Mouse (Mus musculus): ENCODE data around the gene Ap1g2. TPM values are rescaled to one million over a fixed set of nuclear protein-coding genes. Genes with fewer than 3 reads are reported as not detected.

Gene Ap1g2
- polyA plus RNA-seq (2012; rRNA removed), result 64.9 and 77.2 TPM in 2 replicates

DNA sequence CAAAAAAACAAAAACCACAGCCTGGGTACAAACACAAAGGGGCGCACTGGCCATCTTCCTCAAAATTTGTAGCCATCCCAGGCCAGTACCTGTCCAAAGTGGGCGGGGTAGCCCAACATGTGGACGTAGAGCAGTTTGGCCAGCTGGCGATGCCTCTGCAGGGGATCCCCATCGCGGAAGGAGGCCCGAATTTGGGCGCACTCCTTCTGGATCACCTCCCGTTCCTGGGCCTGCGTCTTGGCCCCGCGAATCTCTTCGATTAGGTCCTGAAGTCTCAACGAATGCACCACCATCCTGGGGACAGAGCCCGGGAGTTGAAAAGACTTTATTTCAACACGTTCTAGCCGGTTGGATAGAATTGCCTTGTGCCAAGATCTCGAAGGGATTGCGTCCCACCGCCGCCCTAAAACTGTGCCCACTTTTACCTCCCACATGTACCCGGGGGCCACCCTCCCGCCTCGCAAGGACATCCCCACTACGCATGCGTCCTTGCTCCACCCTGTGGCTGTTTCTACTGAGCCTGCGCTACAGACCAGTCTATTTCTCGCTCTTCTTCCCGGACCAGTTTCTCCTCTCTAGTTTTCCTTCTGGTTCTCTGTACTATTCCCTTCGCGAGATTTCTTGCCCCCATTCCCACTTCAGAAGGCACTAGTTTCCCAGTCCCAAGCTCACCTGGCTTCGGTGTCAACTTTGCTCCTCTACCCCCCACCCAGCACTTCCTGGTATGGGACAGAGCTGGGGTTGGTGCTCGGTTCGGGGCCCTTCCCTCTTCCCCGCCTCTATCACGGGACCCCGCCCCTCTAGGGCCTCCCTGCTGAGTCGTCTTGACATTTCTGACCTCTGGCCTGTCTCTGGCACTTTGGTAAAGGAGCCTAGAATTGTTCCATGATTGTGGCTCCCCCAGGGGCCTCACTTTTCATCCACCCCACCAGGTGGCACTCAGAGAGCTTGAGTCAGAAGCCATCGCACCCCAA, at the start of gene Ap1g2:
Gene Ap1g2 (minus strand): TSS at position 758 of the 974 bp plus-strand sequence.
- H3K27me3 ChIP-seq (ENCODE audit: control insufficient read depth, insufficient read depth, low read length), result no peaks in the 10 kb centered on the region
- WGBS, result 2% methylated on average over 39 of the region's 39 CpGs
- peak within 1 kb of the TSS; percentile 65 for H3K4me3 ChIP-seq (ENCODE audit: extremely low read depth, insufficient read depth, insufficient read length)
- no peaks in the 10 kb centered on the region for H3K4me1 ChIP-seq (ENCODE audit: control insufficient read depth, insufficient read depth, insufficient read length)
- DNase-seq (ENCODE audit: low read depth in 1 of 2, low spot score in 2 of 2), result peak; percentile 70 to 84
- TF ChIP-seq POLR2A (IDR thresholded peaks at IDR 0.05; ENCODE audit: low read depth, low read length) (peak; percentile 66; the same call in 1 of the 2 replicates), CTCF (IDR thresholded peaks at IDR 0.05; ENCODE audit: extremely low read depth, insufficient read depth, insufficient read length, insufficient replicate concordance) (no peak)
- peaks cover 12% of the 10 kb centered on the region for H3K36me3 ChIP-seq (ENCODE audit: control insufficient read depth, insufficient read depth, low read length)
- H3K27ac ChIP-seq (ENCODE audit: insufficient read depth, low read length), result peak within 1 kb of the TSS; percentile 68

- WGBS, result 88% methylated on average over 16 of the region's 16 CpGs
- no peak for DNase-seq (ENCODE audit: low read depth in 1 of 2, low spot score in 2 of 2)
- Histone ChIP-seq H3K27me3 (ENCODE audit: control insufficient read depth, insufficient read depth, low read length) (no peaks in the 10 kb centered on the region), H3K27ac (ENCODE audit: insufficient read depth, low read length) (no peak overlapping the region), H3K4me1 (ENCODE audit: control insufficient read depth, insufficient read depth, insufficient read length) (no peaks in the 10 kb centered on the region), H3K4me3 (ENCODE audit: extremely low read depth, insufficient read depth, insufficient read length) (no peak overlapping the region), H3K36me3 (ENCODE audit: control insufficient read depth, insufficient read depth, low read length) (no peaks in the 10 kb centered on the region)
- TF ChIP-seq CTCF (IDR thresholded peaks at IDR 0.05; ENCODE audit: extremely low read depth, insufficient read depth, insufficient read length, insufficient replicate concordance) (no peak), POLR2A (IDR thresholded peaks at IDR 0.05; ENCODE audit: low read depth, low read length) (no peak)
These were observed 46.6 kb upstream of the Ap1g2 start for GRCm38 (mm10) chr14:55152951-55153481.

GRCm38 (mm10) chr14:55152174-55152573, 45.8 kb upstream of the Ap1g2 start:
- Histone ChIP-seq H3K27me3 (ENCODE audit: control insufficient read depth, insufficient read depth, low read length) (no peaks in the 10 kb centered on the region), H3K36me3 (ENCODE audit: control insufficient read depth, insufficient read depth, low read length) (no peaks in the 10 kb centered on the region), H3K4me3 (ENCODE audit: extremely low read depth, insufficient read depth, insufficient read length) (no peak overlapping the region), H3K4me1 (ENCODE audit: control insufficient read depth, insufficient read depth, insufficient read length) (peaks cover under 1% of the 10 kb centered on the region; the same call in 1 of the 2 replicates), H3K27ac (ENCODE audit: insufficient read depth, low read length) (no peak overlapping the region)
- WGBS, result 82% methylated on average over 4 of the region's 4 CpGs
- no peak for DNase-seq (ENCODE audit: low read depth in 1 of 2, low spot score in 2 of 2)
- TF ChIP-seq POLR2A (IDR thresholded peaks at IDR 0.05; ENCODE audit: low read depth, low read length), result no peak
- no peak for TF ChIP-seq CTCF (IDR thresholded peaks at IDR 0.05; ENCODE audit: extremely low read depth, insufficient read depth, insufficient read length, insufficient replicate concordance)

DNA sequence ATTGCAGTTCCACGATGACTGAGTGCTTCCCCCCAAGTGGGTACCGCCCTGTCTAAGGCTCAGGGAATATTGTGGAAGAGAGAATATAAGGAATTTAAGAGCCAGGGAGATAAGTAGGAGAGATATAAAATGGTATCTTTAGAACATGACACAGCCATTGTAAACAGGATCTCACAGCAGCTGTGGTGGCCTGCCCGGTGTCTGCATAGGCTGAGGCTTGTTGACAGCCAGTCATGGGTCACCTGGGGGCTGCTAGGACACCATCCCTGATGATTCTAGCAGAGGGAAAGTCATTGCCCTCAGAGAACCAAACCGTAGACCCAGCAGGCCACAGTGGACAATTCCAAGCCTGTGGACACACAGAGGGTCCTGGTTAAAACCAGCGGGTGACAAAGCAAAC, 44.6 kb upstream of the Ap1g2 start:
- H3K4me3 ChIP-seq (ENCODE audit: extremely low read depth, insufficient read depth, insufficient read length), result no peak overlapping the region
- no peaks in the 10 kb centered on the region for H3K36me3 ChIP-seq (ENCODE audit: control insufficient read depth, insufficient read depth, low read length)
- H3K27ac ChIP-seq (ENCODE audit: insufficient read depth, low read length), result no peak overlapping the region
- H3K27me3 ChIP-seq (ENCODE audit: control insufficient read depth, insufficient read depth, low read length), result no peaks in the 10 kb centered on the region
- TF ChIP-seq POLR2A (IDR thresholded peaks at IDR 0.05; ENCODE audit: low read depth, low read length) (no peak), CTCF (IDR thresholded peaks at IDR 0.05; ENCODE audit: extremely low read depth, insufficient read depth, insufficient read length, insufficient replicate concordance) (no peak)
- H3K4me1 ChIP-seq (ENCODE audit: control insufficient read depth, insufficient read depth, insufficient read length), result peaks cover 2% of the 10 kb centered on the region; the same call in 1 of the 2 replicates
- 79% methylated on average over 5 of the region's 5 CpGs for WGBS
- DNase-seq (ENCODE audit: low read depth in 1 of 2, low spot score in 2 of 2), result no peak

DNA sequence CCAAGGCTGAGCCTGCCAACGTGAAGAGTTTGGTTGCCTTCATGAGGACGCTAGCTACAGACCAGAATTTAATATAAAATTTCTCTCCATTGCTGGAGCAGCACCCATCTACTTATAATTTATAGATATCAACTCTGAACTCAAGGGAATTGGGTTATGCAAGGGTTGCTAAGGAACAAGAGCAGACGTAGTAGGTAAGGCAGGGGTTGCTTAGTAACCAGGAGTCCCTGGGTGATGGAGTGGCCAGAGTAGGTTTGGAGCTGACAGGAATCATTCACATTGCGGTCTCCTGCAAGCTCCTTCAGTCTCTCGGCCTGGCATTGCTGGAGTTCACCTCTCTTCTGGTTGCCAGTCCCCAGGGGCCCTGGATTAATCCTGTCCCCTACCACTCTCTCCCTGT, 42.6 kb upstream of the Ap1g2 start:
- 90% methylated on average over 5 of the region's 5 CpGs for WGBS
- H3K4me1 ChIP-seq (ENCODE audit: control insufficient read depth, insufficient read depth, insufficient read length), result peaks cover 2% of the 10 kb centered on the region; the same call in 1 of the 2 replicates
- TF ChIP-seq POLR2A (IDR thresholded peaks at IDR 0.05; ENCODE audit: low read depth, low read length), result no peak
- no peak for TF ChIP-seq CTCF (IDR thresholded peaks at IDR 0.05; ENCODE audit: extremely low read depth, insufficient read depth, insufficient read length, insufficient replicate concordance)

DNA sequence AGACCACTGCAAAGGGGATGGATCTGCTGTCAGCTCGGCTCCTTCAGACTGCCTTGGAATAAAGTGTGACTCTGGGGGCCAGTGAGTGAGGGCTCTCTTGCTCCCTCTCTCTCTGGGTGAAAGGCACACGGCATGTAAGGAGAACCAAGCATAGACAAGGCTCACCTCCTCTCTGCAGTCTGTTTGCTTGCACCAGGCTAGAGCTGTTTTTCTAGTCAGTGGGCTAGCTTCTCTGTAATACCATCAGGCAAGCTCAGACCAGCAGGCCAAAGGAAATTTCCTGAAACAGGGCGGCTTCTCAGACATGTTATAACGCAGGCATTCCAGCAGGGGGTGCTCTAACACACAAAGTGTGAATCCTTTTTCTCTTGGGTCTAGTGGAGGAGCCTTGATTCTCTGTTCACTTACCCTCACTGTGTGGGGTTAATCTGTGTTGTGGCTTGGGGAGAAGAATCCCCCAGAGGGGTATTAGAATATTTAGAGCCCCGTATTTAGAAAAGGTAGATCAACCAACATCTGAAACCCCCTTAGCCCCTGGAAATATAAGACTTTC, 42.0 kb upstream of the Ap1g2 start:
- DNase-seq (ENCODE audit: low read depth in 1 of 2, low spot score in 2 of 2), result peak; percentile 12 to 54
- H3K27me3 ChIP-seq (ENCODE audit: control insufficient read depth, insufficient read depth, low read length), result no peaks in the 10 kb centered on the region
- H3K4me1 ChIP-seq (ENCODE audit: control insufficient read depth, insufficient read depth, insufficient read length), result peaks cover 2% of the 10 kb centered on the region; the same call in 1 of the 2 replicates
- no peaks in the 10 kb centered on the region for H3K36me3 ChIP-seq (ENCODE audit: control insufficient read depth, insufficient read depth, low read length)
- TF ChIP-seq POLR2A (IDR thresholded peaks at IDR 0.05; ENCODE audit: low read depth, low read length) (no peak), CTCF (IDR thresholded peaks at IDR 0.05; ENCODE audit: extremely low read depth, insufficient read depth, insufficient read length, insufficient replicate concordance) (peak; percentile 65; the same call in 1 of the 2 replicates)
- no peak overlapping the region for H3K27ac ChIP-seq (ENCODE audit: insufficient read depth, low read length)
- no peak overlapping the region for H3K4me3 ChIP-seq (ENCODE audit: extremely low read depth, insufficient read depth, insufficient read length)
- 41% methylated on average over 5 of the region's 5 CpGs for WGBS

More for the DNA sequence above, 42.6 kb upstream of the Ap1g2 start:
- no peak for DNase-seq (ENCODE audit: low read depth in 1 of 2, low spot score in 2 of 2)
- Histone ChIP-seq H3K36me3 (ENCODE audit: control insufficient read depth, insufficient read depth, low read length) (no peaks in the 10 kb centered on the region), H3K27me3 (ENCODE audit: control insufficient read depth, insufficient read depth, low read length) (no peaks in the 10 kb centered on the region), H3K27ac (ENCODE audit: insufficient read depth, low read length) (no peak overlapping the region), H3K4me3 (ENCODE audit: extremely low read depth, insufficient read depth, insufficient read length) (no peak overlapping the region)

Measured in spleen, adult 2 months (tissue).